Mouse (Mus musculus) cortical plate, adult 2 months (tissue): Measurements from ENCODE around the gene Zyx.

Source experiments
- CTCF ChIP-seq: fragments of 200-500 bp; IDR thresholded peaks from 2 replicates; pipeline ENCODE4 v1.5.1; 2011; ENCODE audit warnings: mild to moderate bottlenecking, control low read depth, low read length; ENCODE audit not compliant: insufficient read depth; ENCODE audit errors: extremely low read depth
- POLR2A ChIP-seq: fragments of 200-500 bp; IDR thresholded peaks from 2 replicates; pipeline ENCODE4 v1.6.1; 2011; ENCODE audit warnings: mild to moderate bottlenecking, low read length, control low read depth; ENCODE audit not compliant: insufficient read depth; ENCODE audit errors: extremely low read depth

DNA sequence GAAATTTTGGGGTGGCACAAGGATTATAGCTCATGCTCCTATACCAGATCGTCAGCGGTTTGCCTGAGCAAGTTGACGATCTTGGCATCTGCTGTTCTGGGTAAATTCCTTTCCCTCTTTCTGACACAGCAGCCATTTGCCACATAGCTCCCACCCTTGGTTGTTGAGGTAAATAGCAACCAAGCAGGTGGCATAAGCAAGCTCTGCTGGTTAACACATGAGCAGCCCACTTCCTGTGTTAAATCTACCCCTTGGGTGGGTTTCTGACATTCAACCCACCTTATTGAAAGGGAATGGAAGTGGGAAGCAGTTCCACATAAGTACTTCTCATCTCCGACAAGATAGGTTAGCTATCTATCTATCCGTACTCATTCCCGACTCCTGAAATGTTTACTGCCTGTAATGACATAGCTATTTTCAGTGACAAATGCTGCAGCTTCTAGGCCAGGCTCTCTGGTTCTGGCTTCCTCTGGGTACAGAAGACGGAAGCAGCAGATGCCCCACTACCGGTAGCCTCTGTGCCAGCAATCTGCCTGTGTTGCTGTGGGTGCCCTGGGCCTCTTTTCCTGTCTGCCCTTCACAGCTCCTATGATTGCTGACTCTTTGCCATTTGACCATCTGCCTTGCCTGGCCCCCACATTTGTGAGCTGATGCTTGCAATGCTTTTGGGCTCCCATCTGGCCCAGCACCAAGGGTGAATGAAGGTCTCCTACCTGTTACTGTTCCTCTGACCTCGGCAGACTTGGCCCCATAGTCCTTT, 5.9 kb upstream of the Zyx start:
- TF ChIP-seq POLR2A (no peak), CTCF (no peak)
